Mouse (Mus musculus) ES-Bruce4 (cell line): ENCODE measurements at regions not wholly inside any gene's neighbourhood (a gene's known extent, or its start where the extent isn't known, plus 50 kb on each side); places are given as distances from the start of the nearest gene placed in this dataset.

Experiments
- CTCF ChIP-seq: IDR thresholded peaks from one replicate; pipeline ENCODE4 v1.8.1; 2011; ENCODE audit warnings: low read depth, low read length
- EP300 ChIP-seq: IDR thresholded peaks from 2 replicates; pipeline ENCODE4 v1.6.1; 2011; ENCODE audit warnings: low read depth, low read length; ENCODE audit not compliant: insufficient read depth
- POLR2A ChIP-seq: IDR thresholded peaks from one replicate; pipeline ENCODE4 v1.8.1; 2011; ENCODE audit warnings: low read length; ENCODE audit not compliant: insufficient read depth

DNA sequence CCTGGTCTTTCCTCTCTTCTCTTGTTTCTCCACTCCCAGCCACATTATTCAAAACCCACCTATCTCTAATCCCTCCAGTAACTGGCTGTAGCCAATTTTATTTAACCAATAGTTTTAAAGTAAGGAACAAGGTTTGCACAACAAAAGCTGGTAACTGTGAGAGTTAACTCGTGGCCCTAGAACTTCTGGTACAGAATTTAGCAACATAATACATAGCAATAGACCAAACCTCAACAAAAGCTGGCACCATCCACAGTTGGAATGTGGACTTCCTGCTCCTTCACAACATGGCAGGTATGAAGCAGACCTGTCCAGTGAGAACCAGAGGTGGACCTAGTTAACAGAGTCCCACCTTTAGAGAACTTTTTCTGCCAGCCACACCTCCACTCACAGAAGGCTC, 695.7 kb upstream of the Car8 start:
- TF ChIP-seq CTCF: no peak
- TF ChIP-seq EP300: no peak
- TF ChIP-seq POLR2A: no peak
